Mouse (Mus musculus) CD4-positive, CD25-positive, alpha-beta regulatory T cell, adult 4 months (primary cell): ENCODE results near the gene Rcbtb2. TPM values are rescaled to one million over a fixed set of nuclear protein-coding genes. Genes with fewer than 3 reads are reported as not detected.
"Not testable (repeated sequence)": the region's sequence is repeated elsewhere in the genome, so short reads cannot be mapped to it uniquely, and the experiment has no call there.

Experiments used
- ATAC-seq: one replicate; pipeline ENCODE4 v1.8.0; 2017
- polyA plus RNA-seq, 2 experiments: library from polyadenylated mRNA; unstranded; fragments of 100-300 nt; shearing (Covaris generic); gene quantifications; one replicate each; pipeline ENCODE4 v1.2.1; 2017

Rcbtb2 gene
- polyA plus RNA-seq = 10 to 100 TPM; 55.6 to 61.4 TPM

GRCm38 (mm10) chr14:73122923-73123278, at the start of gene Rcbtb2:
Gene Rcbtb2, plus strand, starts transcription at chr14:73123037.
- ATAC-seq = no peak

GRCm38 (mm10) chr14:73083563-73083962, 39.3 kb upstream of the Rcbtb2 start:
- ATAC-seq = no peak

- ATAC-seq = no peak
Measured at GRCm38 (mm10) chr14:73086425-73086824, 36.4 kb upstream of the Rcbtb2 start.

GRCm38 (mm10) chr14:73087247-73087646, 35.6 kb upstream of the Rcbtb2 start:
- ATAC-seq = no peak

GRCm38 (mm10) chr14:73087746-73088145, 35.1 kb upstream of the Rcbtb2 start:
- ATAC-seq = peak; percentile 82

- peak; percentile 82 for ATAC-seq
Measured at GRCm38 (mm10) chr14:73088224-73088623, 34.6 kb upstream of the Rcbtb2 start.

- ATAC-seq = no peak
Measured at GRCm38 (mm10) chr14:73092871-73093270, 30.0 kb upstream of the Rcbtb2 start.

- no peak for ATAC-seq
Measured at GRCm38 (mm10) chr14:73094802-73095550, 27.9 kb upstream of the Rcbtb2 start.

GRCm38 (mm10) chr14:73098677-73099387, 24.0 kb upstream of the Rcbtb2 start:
- ATAC-seq = peak; percentile 79

GRCm38 (mm10) chr14:73102270-73102865, 20.5 kb upstream of the Rcbtb2 start:
- ATAC-seq = no peak

- ATAC-seq = not testable (repeated sequence)
Measured at GRCm38 (mm10) chr14:73102986-73103385, 19.9 kb upstream of the Rcbtb2 start.

- ATAC-seq = no peak
Measured at GRCm38 (mm10) chr14:73104913-73105312, 17.9 kb upstream of the Rcbtb2 start.

GRCm38 (mm10) chr14:73105407-73106185, 17.2 kb upstream of the Rcbtb2 start:
- no peak for ATAC-seq

GRCm38 (mm10) chr14:73106234-73106711, 16.6 kb upstream of the Rcbtb2 start:
- ATAC-seq = peak; percentile 50

- ATAC-seq = no peak
Measured at GRCm38 (mm10) chr14:73106957-73107356, 15.9 kb upstream of the Rcbtb2 start.

GRCm38 (mm10) chr14:73107371-73107770, 15.5 kb upstream of the Rcbtb2 start:
- ATAC-seq = no peak

GRCm38 (mm10) chr14:73107952-73108351, 14.9 kb upstream of the Rcbtb2 start:
- ATAC-seq = no peak

GRCm38 (mm10) chr14:73110682-73111081, 12.2 kb upstream of the Rcbtb2 start:
- no peak for ATAC-seq

- ATAC-seq = no peak
Measured at GRCm38 (mm10) chr14:73111091-73111490, 11.7 kb upstream of the Rcbtb2 start.

GRCm38 (mm10) chr14:73112186-73112840, 10.5 kb upstream of the Rcbtb2 start:
- no peak for ATAC-seq

- not testable (repeated sequence) for ATAC-seq
Measured at GRCm38 (mm10) chr14:73114952-73115351, 7.9 kb upstream of the Rcbtb2 start.

- ATAC-seq = no peak
Measured at GRCm38 (mm10) chr14:73116301-73116700, 6.5 kb upstream of the Rcbtb2 start.
